Mouse (Mus musculus) left cerebral cortex, postnatal 36 days (tissue): Measurements from ENCODE around the gene Stk24. TPM values are rescaled to one million over a fixed set of nuclear protein-coding genes. Genes with fewer than 3 reads are reported as not detected.

ENCODE experiments used
- DNase-seq, 2 experiments: peaks; one replicate each; pipeline ENCODE4 v3.0.0; 2021 to 2022; ENCODE audit warnings: low spot score in 2 of 2, mixed read lengths in 1 of 2
- intact Hi-C: fragments of 180-260 bp; cut with DNase I; formaldehyde crosslinking; loops from one replicate; pipeline ENCODE4 v1.15.1; 2025
- total RNA-seq, 2 experiments: library from RNA; stranded (reverse); gene quantifications; 2 replicates each; pipeline ENCODE4 v1.2.3; 2021

The Stk24 gene
- total RNA-seq, 2 experiments from 2014 or later: 59.9 to 60.6 TPM

DNA sequence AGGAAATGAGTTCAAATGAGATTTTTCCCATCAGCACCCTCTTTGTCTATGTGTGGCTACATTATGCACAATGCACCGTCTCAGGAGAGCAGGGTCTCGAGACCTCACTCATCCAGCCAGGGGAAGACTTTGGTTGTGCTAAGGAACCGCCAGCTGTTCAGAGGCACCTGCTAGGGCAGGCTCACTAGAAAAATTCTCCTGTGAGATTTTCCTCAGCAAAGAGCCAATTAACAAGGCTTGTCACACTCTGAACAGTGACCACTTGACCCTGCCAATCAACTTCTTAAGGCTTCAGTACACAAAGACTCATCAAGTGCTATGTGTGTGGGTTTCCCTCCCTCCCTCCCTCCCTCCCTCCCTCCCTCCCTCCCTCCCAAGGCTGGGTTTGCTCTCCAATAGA, 4.0 kb upstream of the Stk24 start:
- no peak for DNase-seq
- intact Hi-C loops: loop anchor here (5.0 kb wide), 1 partner anchor 102 kb away; no protein-coding TSS in a partner anchor

DNA sequence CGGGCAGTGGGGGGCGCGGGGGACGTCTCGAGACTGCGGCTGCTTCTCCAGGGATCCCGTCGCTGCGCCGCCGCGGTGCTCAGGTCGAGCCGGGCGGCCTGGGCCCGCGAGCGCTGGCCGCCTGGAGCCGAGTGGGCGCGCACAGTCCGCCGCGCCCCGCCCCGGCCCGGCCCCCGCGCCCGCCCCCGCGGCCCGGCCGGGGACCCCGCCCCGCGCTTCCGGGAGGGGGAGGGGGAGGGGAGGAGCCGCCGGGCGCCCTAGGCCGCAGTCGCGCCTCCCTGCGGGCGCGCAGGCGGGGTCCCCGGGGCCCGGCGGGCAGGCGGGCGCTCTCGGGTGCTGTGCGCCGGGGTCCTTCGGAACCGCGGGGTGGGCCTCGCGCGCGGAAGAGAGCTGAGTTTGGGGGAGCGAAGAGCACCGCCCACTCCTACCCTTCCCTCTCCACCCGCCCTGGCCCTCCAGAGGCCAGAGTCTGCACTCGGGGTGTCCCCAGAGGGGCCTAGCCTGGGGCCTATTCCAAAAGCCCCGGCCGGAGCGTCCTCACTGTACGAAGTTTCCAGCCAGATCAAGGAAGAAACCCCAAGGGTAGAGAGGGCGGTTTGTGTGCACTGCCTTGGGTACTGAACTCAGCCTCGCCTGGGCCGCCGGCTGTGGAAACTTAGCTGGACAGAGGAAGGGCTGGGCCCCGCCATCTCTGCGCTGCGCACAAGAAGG, 540 bp downstream of the Stk24 start:
- intact Hi-C loops: loop anchor here (2.0 to 5.0 kb wide), 2 partner anchors 56 to 73 kb away; no protein-coding TSS in a partner anchor
- DNase-seq: peak; percentile 72 to 77

DNA sequence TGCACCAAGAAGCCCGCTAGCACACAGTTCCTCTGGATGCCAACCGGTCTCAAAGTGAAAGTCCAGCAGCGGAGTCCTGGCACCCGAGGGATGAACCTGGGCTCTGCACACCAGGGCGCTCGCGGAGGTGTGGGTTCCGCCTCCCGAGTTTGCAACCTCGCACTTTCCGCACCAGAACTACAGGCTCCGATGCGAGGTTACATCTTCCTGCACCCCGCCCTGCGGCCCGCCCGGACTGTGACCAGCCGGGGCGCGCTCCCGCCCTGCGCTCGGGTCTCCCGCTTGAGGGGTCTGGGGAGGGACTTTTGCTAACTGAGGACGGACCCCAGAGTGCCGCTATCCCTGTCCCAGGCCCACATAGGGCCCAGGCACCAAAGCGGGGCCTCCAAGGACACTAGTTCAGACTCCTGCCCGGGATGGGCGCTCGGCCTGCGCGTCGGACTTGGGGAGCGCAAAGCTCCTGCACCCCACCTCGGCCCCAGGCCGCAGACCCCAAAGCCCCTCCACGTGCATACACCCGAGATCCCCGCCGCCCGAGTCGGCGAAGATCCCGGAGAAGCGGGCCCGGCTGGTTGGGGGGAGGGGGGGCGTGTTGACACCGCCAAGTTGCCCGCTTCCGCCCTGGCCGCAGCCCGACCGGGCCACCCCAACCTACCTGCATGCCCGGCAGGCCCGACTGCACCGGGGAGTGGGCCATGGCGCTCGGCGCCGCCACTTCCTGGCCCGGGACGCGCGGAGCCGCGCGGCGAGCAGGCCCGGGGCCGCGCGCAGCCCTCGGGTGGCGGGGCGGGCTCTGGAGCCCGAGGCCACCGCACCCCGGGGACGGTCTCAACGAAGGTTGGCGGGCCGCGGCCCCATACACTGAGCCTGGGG, 1.3 kb downstream of the Stk24 start:
- intact Hi-C loops: loop anchor here (2.0 to 5.0 kb wide), 2 partner anchors 56 to 74 kb away; no protein-coding TSS in a partner anchor
- peak; percentile 42 to 62 for DNase-seq

DNA sequence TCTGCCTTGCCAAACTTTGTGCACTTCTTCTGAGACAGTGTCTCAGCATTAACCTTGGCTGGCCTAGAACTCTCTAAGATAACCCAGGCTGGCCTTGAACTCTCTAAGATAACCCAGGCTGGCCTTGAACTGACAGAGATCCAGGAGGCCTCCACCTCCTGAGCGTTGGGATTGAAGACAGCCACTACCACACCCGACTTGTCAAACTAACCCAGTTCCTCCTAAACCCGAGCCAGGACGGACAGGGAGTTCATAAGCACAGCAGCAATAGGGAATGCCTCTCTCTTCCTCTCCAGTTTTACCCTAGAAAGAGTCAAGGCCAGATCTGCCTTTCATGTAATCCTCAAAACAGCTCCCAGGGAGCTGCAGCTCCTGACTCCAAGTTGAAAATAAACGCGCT, 3.2 kb downstream of the Stk24 start:
- DNase-seq: no peak
- intact Hi-C loops: loop anchor here (5.0 kb wide), 1 partner anchor 76 kb away; no protein-coding TSS in a partner anchor

DNA sequence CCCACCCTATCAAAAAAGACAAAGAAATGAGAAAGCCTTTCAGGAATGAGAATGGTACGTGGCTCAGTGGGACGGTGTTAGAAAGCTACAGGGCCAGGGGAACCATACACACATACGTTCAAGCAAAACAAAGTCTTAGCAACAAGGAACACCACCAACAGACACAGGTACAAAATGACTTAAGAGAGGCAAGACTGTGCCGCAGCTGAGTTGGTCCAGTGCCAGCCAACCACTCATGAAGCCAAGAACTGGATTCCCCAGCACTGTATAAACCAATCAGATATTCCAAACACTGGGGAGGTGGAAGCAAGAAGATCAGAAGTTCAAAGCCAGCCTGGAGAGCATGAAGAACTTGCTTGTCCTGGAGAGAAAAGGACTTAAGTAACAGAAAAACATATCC, 5.9 kb downstream of the Stk24 start:
- intact Hi-C loops: no loop called here
- DNase-seq: no peak

DNA sequence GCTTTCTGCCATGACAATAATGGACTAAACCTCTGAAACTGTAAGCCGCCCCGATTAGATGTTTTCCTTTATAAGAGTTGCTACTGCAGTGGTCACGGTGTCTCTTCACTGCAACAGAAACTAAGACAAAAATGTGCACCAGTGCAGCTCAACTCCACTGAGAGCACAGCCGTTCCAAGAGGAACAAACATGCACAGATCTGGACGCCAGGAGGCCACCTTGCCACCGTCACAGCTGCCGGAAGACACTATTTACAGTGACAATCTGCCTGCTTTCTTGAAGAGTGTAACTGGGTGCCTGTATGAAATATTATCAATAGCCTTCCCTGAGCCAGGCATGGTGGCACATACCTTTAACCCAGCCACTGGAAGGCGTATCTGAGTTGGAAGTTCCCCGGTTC, 6.8 kb downstream of the Stk24 start:
- intact Hi-C loops: no loop called here
- DNase-seq: no peak

DNA sequence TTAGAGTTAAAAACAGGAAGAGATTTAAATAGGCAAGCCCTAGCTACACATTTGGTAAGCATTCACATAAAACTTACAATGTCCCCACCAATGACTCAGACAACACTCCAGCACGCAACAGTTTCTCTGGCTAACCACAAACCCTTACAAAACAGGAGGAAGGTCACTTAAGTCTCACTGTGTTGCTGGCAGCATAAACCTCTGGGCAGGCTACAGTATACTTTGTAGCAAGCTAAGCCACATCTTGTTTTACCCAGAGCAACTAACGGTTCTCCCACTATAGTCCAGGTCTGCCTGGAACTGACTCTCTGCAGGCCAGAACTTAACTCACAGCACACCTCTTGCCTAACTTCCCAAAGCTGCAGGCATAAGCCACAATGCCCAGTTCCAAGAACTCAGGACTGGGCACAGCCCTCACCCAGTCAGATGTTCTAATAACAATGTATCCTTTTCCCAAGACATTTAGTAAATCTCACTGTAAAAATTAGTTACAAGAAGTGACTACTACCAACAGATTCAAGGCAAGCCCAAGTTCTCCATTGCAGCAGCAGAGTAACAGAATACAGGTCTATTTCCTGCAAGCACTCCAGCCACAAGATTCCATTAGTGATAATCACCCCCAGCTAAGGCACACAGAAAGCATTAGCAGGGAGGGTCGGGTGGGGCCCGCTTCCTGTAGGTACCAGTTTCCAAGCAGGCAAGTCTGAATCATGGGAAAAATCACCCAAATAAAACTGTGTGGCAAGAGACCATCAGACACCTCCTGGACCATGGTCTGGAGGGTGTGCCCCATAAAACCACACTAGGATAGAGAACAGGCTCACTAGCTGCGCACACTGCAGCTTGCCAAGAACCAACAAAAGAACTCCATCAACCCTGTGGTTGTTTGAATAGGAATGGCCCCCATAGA, 7.6 kb downstream of the Stk24 start:
- DNase-seq: no peak
- intact Hi-C loops: no loop called here

DNA sequence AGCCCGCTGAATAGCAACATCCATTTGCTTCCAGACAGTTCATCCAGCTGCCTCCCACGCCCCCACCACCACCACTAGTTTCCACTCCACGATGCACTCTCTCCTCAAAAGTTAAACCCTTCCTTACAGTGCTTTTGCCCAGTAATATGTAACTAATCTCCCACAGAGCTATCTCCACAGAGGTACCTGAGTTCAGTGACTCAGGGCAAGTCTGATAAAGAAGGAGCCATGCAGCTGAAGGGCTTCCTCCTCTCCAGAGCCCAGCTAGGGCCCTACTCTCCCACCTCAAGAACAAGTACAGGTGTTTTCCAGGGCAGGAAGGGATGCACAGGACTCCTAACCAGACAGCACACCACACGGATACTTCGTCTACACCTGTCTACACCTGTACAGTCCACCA, 10.4 kb downstream of the Stk24 start:
- intact Hi-C loops: no loop called here
- DNase-seq: no peak

DNA sequence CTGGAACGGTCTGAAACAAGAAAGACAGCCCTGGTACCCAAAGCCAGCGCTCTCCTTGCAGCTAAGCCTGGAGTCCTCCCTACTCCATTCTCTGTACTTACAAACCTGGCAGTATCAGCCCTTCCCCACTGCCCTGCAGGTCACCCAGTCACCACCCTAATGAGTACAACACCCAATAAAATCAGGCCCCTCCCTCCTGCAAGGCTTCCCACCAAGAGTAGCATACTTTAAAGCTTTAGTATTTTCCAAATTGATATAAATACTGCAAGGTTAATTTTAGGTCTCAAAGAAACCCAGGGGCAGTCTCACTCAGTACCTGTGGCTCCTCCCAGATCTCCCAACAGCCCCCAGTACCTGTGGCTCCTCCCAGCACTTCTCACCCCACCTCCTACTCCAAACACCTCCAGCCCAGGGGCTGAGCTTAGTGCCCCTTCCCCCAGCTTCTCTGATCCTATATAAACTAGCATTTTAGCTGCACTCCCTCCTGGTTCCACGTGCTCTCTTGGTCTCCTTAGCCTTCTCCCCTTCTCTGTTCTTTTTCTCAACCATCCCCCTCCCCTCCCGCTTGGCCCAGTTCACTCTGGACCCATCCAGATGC, 11.6 kb downstream of the Stk24 start:
- no peak for DNase-seq
- intact Hi-C loops: no loop called here

DNA sequence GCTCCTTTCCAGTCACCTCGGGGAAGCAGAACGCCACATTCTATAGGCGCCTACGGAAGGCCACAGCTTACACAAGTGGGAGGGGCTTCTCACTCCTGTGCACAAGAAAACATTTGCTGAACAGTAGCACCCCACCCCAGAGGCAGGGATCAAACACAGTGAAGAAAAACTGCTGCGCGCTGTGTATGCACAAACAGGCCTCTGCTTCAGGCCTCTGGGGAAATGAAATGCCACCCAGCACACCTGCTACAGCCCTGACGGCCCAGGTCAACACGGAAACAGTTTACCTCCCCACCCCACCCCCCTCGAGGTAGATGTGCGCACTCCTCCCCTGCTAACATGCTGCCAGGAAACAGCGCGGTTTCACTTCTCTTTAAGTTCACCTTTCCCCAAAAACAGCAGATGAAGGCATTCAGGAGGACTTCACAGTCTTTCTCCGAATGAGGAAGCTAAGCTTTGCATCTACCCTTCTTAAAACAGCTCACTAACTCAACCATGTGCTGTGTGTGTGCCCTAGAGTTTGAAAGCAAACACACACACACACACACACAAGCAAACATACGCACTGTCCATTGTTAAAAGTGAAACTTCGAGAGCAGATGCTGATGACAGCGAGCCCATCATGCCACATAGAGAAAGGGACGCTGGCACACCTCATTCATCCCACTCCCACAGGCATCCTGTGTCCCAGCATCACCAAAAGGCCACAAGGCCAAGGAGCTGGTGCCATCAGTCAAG, 13.7 kb downstream of the Stk24 start:
- intact Hi-C loops: no loop called here
- no peak for DNase-seq

DNA sequence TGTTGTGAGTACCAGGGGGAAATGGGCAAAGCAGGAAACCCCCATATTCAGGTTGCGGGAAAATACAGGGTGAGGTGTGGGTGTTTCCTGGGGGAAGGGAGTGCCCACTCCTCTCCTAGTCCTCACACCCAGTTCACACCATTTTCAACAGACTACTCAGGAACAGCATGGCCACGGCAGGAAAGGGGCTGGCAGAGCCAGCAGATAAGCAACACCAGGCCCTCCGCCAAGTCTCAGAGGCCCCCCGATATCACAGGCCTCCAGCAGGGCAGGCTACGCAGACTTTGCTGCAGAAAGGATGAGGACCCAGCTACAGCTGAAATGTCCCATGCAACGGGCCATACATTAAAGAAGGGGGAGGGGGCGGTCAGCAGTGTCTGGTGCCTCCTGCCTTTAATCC, 14.4 kb downstream of the Stk24 start:
- DNase-seq: no peak
- intact Hi-C loops: no loop called here

DNA sequence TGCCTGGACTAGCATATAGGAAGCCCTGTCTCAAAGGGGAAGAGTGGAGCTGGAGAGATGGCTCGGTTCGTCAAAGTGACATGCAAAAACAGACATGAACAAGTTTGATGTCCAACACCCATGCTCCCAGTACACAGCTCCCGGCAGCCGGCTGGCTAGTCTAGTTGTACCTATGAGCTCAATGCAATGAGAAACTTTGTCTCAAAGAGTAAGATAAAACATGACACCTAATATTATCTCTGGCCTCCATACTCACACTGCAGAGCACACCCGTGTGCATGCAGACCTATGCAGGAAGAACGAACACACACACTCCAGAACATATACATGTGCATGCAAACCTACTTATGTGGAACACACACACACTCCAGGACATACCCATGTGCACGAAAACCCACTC, 15.5 kb downstream of the Stk24 start:
- intact Hi-C loops: loop anchor here (5.0 kb wide), 1 partner anchor 82 kb away; no protein-coding TSS in a partner anchor
- no peak for DNase-seq

DNA sequence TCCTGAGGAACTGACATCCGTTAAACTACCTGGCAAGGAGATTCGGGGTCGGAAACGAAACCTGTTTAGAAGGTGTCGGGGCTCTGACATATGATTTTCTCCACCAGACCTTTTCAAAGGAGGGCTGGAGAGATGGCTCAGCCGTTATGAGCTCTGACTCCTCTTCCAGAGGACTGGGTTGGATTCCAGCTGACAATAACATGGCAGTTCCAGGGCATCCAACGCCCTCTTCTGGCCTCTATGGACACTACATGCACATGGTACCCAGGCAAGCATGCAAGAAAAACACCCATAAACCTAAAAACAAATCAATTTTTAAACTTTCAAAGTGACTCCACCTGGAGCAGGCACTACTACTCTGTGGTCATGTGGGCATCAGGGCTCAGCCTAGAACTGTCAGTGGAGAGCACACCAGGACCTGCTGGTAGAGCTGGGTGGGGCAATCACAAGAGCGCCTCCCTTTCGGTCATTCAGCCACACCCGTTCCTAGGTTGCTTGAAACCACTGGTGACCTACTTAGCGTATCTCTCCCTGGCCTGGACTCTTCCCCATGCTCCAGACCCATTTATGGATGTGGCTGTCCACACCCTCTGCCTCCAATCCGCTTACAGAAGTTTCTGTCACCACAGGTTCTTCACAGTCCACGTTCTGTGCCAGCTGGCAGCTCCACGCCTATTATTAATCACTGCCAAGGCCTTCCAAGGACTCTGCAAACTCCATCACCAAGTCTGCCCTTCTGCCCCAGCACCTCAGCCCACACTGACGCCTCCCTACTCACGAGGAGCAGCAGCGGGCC, 18.3 kb downstream of the Stk24 start:
- intact Hi-C loops: loop anchor here (5.0 kb wide), 1 partner anchor 79 kb away; no protein-coding TSS in a partner anchor
- DNase-seq: peak in 1 of 2 experiments; percentile 24

DNA sequence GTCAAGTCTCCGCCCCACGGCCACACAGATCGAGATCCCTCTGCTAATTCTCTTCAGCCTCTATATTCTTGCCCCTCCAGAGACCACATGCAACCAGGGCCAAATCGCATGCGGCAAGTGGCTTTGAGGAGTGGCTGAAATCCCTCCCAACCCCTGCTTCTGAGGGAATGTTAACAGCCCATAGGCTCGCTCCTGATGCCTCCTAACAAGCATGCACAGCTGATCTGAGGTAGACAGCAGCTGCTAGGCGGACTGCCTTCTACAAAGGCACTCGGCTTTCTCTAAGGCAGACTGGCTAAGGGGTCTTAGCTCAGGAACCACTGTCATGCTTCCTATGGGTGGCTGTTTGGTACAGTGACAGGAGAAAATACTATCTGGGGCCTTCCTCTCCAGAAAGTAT, 20.0 kb downstream of the Stk24 start:
- intact Hi-C loops: loop anchor here (5.0 kb wide), 1 partner anchor 78 kb away; no protein-coding TSS in a partner anchor
- DNase-seq: no peak

DNA sequence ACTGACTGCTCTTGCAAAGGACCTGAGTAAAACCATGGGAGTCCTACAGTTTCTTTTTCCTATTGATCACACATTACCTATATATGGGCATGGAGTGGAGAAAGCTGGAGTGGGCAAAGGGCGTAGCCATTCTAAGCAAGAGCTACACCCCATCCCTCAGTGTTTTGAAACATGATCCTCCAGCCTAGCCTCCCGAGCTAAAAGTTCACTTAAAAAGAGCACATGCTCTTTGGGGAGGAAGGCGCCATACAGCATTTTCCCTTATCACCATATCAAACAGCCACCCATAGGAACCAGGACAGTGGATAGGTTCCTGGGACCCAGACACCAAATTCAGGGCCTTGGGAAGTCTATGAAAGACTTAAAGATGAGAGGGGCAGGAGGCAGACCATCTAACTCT, 20.8 kb downstream of the Stk24 start:
- DNase-seq: no peak
- intact Hi-C loops: no loop called here

DNA sequence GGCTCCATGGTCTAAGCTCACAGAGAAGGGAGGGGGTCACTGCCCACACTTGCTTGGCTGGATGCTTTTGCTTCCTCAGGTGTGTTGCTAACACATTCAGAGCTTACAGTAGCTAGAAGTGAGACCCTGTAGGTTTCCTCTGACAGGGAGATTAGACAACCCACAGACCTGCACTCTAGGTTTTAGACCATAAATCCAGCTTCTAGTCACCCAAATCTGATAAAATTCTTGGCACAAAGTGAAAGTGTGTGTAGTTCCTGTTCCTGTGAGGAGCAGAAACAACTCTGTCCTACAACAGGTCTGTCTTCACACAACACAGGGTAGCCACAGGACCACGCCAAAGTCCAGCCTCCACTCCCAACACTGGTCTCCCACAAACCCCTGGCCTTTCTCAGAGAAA, 21.5 kb downstream of the Stk24 start:
- intact Hi-C loops: no loop called here
- DNase-seq: no peak

DNA sequence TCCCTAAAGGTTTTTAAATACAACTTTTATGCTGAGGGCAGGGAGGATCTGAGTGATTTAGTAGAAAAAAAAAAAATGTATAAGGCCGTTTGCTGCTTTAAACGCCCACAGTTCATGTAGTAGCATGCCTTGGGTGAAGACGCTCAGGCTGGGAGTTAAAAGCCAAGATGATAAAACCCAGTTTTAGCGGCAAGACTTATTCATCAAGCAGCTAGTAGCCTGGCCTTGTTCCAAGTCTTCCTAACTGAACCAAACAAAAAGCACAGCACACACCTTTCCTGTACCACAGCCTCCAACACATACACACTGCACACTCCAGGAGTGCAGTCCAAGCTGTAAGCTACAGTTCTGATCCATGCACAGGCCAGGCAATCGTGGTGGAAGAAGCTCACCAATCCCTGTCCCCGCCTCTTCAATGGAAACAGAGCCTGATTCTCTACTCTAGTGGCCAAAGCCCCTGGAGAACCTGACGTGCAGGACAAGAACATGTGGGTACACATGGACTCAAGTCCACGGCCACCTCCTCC, 23.4 kb downstream of the Stk24 start:
- DNase-seq: no peak
- intact Hi-C loops: no loop called here

DNA sequence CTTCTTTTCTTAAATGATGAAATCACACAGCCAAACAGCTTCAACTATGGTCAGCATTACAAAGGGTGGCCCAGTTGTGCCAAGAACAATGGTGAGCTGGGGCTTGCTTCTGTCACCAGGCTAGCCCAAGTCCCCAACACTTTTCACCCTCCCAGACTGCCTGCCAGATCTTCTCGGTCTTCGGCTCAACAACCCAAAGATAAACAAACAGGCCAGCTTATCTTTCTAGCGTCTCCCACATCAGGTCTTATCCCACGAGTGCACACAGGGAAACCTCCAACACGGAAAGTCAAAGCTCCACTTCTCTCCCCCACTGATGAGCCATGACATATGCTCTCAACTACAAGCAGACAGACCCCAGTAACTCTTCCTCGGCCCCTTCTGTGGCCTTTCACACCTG, 24.1 kb downstream of the Stk24 start:
- DNase-seq: no peak
- intact Hi-C loops: no loop called here
